Mouse (Mus musculus): ENCODE data around the gene 6430548M08Rik. TPM values are rescaled to one million over a fixed set of nuclear protein-coding genes. Genes with fewer than 3 reads are reported as not detected.

6430548M08Rik gene
- total and polyA plus RNA-seq, 3 experiments: 98.5 to 118 (median 107) TPM

Other genes starting within 250 kb of the 6430548M08Rik start
- 100 to 1,000 TPM in 1 of 2 experiments, 10 to 100 TPM in 1; 93.9 to 133 TPM for gene Usp10, start 203.8 kb upstream of the 6430548M08Rik start, total RNA-seq (2021)
- 64.7 and 96.5 TPM in 2 replicates for gene Usp10, start 203.8 kb upstream of the 6430548M08Rik start, polyA plus RNA-seq (2012; rRNA removed)
- 1 to 10 TPM; 5.9 to 9.9 TPM for gene Gm20388, start 203.3 kb upstream of the 6430548M08Rik start, total RNA-seq (2021)
- gene Gm20388, start 203.3 kb upstream of the 6430548M08Rik start, polyA plus RNA-seq (2012; rRNA removed): 43.6 and 50.1 TPM in 2 replicates
- gene Crispld2, start 121.7 kb upstream of the 6430548M08Rik start, total RNA-seq (2021): 10 to 100 TPM; 15.5 to 19.5 TPM
- gene Crispld2, start 121.7 kb upstream of the 6430548M08Rik start, polyA plus RNA-seq (2012; rRNA removed): 17.6 and 20.4 TPM in 2 replicates
- 10 to 100 TPM; 41.2 to 55.9 TPM for gene Zdhhc7, start 12.7 kb upstream of the 6430548M08Rik start, total RNA-seq (2021)
- 104 and 124 TPM in 2 replicates for gene Zdhhc7, start 12.7 kb upstream of the 6430548M08Rik start, polyA plus RNA-seq (2012; rRNA removed)
- gene Fam92b, start 63.3 kb downstream of the 6430548M08Rik start, total RNA-seq (2021): 1 to 10 TPM in 1 of 2 experiments, under 1 TPM in 1; 0.61 to 1.4 TPM
- gene Fam92b, start 63.3 kb downstream of the 6430548M08Rik start, polyA plus RNA-seq (2012; rRNA removed): 0.95 and 1.7 TPM in 2 replicates
- gene Gse1, start 114.3 kb downstream of the 6430548M08Rik start, total RNA-seq (2021): 10 to 100 TPM; 27.1 to 28.7 TPM
- gene Gse1, start 114.3 kb downstream of the 6430548M08Rik start, polyA plus RNA-seq (2012; rRNA removed): 42.1 and 46.3 TPM in 2 replicates

Data from adrenal gland, adult 2 months (tissue).